Mouse (Mus musculus): ENCODE measurements around the gene Mrfap1.

GRCm38 (mm10) chr5:36776021-36776575, 20.5 kb downstream of the Mrfap1 start:
- TF ChIP-seq CTCF (IDR thresholded peaks at IDR 0.05; ENCODE audit: insufficient read depth, low read length), result no peak
- no peak for TF ChIP-seq POLR2A (IDR thresholded peaks at IDR 0.05; ENCODE audit: borderline replicate concordance, extremely low read depth, low read depth, low read length)
